Mouse (Mus musculus) hindbrain, embryonic 16.5 days (tissue): ENCODE measurements around the gene Hdhd5. TPM values are rescaled to one million over a fixed set of nuclear protein-coding genes. Genes with fewer than 3 reads are reported as not detected.

Experiments used
- ATAC-seq: fragments of 200-750 bp; cut with Nextera tagmentation; 2 replicates; pipeline ENCODE4 v1.8.0; 2017; ENCODE audit warnings: moderate TSS enrichment, moderate library complexity
- H3K27ac ChIP-seq: fragments of 300-500 bp; sonication (generic); 2 replicates; pipeline ENCODE4 v1.5.1; 2014; ENCODE audit warnings: low read depth, mild to moderate bottlenecking, control low read depth, low read length, moderate library complexity
- H3K27me3 ChIP-seq: fragments of 300-500 bp; sonication (generic); replicated peaks from 2 replicates; pipeline ENCODE4 v1.6.1; 2014; ENCODE audit warnings: low read length; ENCODE audit not compliant: control insufficient read depth, insufficient read depth
- H3K36me3 ChIP-seq: fragments of 300-500 bp; sonication (generic); 2 replicates; pipeline ENCODE4 v1.6.1; 2014; ENCODE audit warnings: mild to moderate bottlenecking, low read length, moderate library complexity, mixed read lengths; ENCODE audit not compliant: control insufficient read depth, insufficient read depth
- H3K4me1 ChIP-seq: fragments of 300-500 bp; sonication (generic); 2 replicates; pipeline ENCODE4 v1.6.1; 2014; ENCODE audit warnings: low read depth, low read length; ENCODE audit not compliant: control insufficient read depth, insufficient read depth
- H3K4me2 ChIP-seq: fragments of 300-500 bp; sonication (generic); 2 replicates; pipeline ENCODE4 v1.6.1; 2014; ENCODE audit warnings: mild to moderate bottlenecking, low read length, control low read depth, moderate library complexity
- H3K4me3 ChIP-seq: fragments of 300-500 bp; sonication (generic); 2 replicates; pipeline ENCODE4 v1.5.1; 2014; ENCODE audit warnings: mild to moderate bottlenecking, low read length, control low read depth, moderate library complexity
- H3K9ac ChIP-seq: fragments of 300-500 bp; sonication (generic); 2 replicates; pipeline ENCODE4 v1.6.1; 2014; ENCODE audit warnings: low read depth, mild to moderate bottlenecking, control low read depth, low read length, moderate library complexity
- H3K9me3 ChIP-seq: fragments of 300-500 bp; sonication (generic); 2 replicates; pipeline ENCODE4 v1.6.1; 2014; ENCODE audit warnings: mild to moderate bottlenecking, low read length, moderate library complexity; ENCODE audit not compliant: control insufficient read depth
- WGBS: fragments of 180-500 bp; shearing (Covaris S2); extraction: QIAGEN DNeasy Blood & Tissue Kit; methylation state at CpG from one replicate; pipeline ENCODE4 v1.1.7; 2014; 5-methylcytosine and 5-hydroxymethylcytosine counted together
- polyA plus RNA-seq: library from polyadenylated mRNA; unstranded; fragments of >200 nt; fragmentation: Nextera tagmentation; extraction: Ambion mirVana; gene quantifications from 2 replicates; pipeline ENCODE4 v1.2.1, GENCODE M21; 2015

Gene Hdhd5
- polyA plus RNA-seq, 1 experiment from 2014 or later = 16.6 TPM

DNA sequence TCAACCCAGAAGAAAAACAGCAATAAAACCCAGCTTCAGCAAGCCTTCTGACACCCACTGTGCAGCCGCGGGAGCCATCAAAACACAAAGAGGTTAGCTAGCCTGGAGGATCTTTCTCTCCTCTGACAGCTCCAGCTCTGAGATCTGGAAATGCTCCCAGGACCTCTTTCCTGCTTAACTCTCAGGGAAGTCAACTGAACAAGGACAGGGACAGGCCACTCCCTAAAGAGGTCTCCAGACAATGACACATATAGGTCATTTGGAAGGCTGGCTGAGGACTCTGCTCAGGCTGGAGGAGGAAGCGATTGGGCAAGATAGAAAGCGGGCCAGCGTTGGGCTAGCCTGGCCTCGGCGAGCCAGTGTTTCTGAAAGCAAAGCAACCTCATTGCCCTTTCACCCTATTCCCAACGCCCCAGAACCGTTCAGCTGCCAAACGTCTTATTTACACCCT, 8.7 kb upstream of the Hdhd5 start:
- peak overlapping the region; percentile 57; the same call in 1 of the 2 replicates for H3K27ac ChIP-seq
- H3K4me2 ChIP-seq = no peak overlapping the region; the same call in 1 of the 2 replicates
- no peaks in the 10 kb centered on the region for H3K27me3 ChIP-seq
- H3K9ac ChIP-seq = 0 out of 2 replicates have a peak overlapping the region, but pooled peaks have one; percentile 18
- H3K4me1 ChIP-seq = peaks cover 6% of the 10 kb centered on the region
- no peak overlapping the region for H3K4me3 ChIP-seq
- WGBS = 35% methylated on average over 10 of the region's 10 CpGs
- H3K9me3 ChIP-seq = no peaks in the 10 kb centered on the region
- no peaks in the 10 kb centered on the region for H3K36me3 ChIP-seq
- peak; percentile 25; the same call in 1 of the 2 replicates for ATAC-seq

DNA sequence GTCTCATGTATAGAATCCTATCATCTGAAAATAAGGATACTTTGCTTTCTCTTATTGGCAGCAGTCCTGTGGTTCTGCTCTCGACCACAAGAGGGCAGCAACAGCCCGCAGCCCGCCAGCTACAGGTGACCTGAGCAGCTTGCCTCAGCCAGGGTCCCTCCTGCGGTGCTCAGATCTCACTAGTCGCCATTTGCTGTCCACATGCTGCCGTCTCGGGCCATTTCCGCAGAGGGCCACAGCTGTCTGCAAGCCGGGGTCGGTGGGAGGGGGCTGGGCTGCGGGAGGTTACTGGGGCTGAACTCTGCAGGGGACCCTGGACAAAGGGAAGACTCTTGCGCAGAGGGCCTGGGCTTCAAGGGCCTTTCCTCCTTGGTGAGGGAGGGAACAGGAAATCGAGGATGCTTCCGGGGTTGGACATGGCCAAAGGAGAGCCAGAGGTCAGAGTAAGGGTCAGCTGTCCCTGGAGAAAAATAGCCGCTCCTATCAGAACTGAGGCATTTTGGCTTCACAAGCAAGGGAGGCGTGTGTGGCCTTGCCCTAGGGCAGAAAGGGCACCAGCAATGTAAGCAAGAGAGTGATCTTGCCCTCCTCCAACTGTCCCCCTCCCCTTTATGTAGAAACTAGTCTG, 8.1 kb upstream of the Hdhd5 start:
- Histone ChIP-seq H3K9me3 (no peaks in the 10 kb centered on the region), H3K27ac (peak overlapping the region; percentile 57), H3K27me3 (no peaks in the 10 kb centered on the region), H3K4me2 (peak overlapping the region; percentile 75), H3K36me3 (no peaks in the 10 kb centered on the region), H3K4me3 (peak overlapping the region; percentile 38), H3K4me1 (peaks cover 6% of the 10 kb centered on the region), H3K9ac (peak overlapping the region; percentile 64)
- ATAC-seq = peak; percentile 93
- whole genome bisulfite sequencing = 3% methylated on average over 16 of the region's 16 CpGs

DNA sequence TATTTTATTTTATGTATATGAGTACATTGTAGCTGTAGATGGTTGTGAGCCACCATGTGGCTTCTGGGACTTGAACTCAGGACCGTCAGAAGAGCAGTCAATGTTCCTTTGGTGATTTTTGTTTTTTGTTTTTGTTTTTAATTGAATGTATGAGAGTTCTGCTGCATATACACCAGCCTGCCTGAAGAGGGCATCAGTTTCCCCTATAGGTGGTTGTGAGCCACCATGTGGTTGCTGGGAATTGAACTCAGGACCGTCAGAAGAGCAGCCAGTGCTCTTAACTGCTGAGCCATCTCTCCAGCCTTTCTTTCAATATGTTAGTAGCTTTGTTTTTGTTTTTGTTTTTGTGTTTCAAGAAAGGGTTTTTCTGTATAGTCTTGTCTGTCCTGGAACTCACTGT, 5.2 kb upstream of the Hdhd5 start:
- H3K9me3 ChIP-seq = no peaks in the 10 kb centered on the region
- H3K9ac ChIP-seq = no peak overlapping the region
- no peak overlapping the region for H3K27ac ChIP-seq
- H3K4me2 ChIP-seq = no peak overlapping the region
- H3K4me1 ChIP-seq = peaks cover 10% of the 10 kb centered on the region
- H3K36me3 ChIP-seq = no peaks in the 10 kb centered on the region
- no peaks in the 10 kb centered on the region for H3K27me3 ChIP-seq
- no peak for ATAC-seq
- WGBS = 78% methylated on average over 2 of the region's 2 CpGs
- H3K4me3 ChIP-seq = no peak overlapping the region

DNA sequence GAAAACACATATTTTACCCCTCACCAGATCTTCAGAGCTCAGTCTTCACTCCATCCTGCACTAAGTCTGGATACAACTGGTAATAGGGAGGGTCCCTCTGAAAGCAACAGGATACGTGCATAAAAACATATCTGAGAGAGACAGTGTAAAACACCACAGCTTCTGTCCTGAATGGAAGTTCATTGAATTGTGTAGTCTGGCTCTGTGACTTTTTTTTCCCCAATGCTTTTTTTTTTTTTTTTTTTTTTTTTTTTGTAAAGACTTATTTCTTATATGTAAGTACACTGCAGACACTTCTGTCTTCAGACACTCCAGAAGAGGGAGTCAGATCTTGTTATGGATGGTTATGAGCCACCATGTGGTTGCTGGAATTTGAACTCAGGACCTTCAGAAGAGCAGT, 1.5 kb upstream of the Hdhd5 start:
- WGBS = 97% methylated on average over 1 of the region's 1 CpGs

DNA sequence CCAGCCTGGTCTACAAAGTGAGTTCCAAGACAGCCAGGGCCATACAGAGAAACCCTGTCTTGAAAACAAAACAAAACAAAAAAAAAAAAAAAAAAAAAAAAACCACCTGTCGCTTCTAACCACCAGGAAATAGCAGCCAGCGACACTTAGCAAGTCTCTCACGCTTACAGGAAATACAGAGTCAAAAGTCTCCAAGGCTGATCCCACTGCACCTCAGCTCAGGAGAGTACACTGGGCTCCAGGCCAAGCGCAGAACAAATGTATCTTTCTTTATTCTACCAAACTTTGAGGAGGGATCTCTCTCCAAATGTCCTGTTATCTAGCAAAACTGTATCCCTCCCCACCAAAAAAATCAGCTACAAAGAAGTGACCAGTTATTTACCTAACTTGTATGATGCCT, 2.0 kb downstream of the Hdhd5 start:
- Histone ChIP-seq H3K4me1 (peaks cover 24% of the 10 kb centered on the region), H3K4me2 (peak overlapping the region; percentile 62), H3K9me3 (no peaks in the 10 kb centered on the region), H3K27ac (peak overlapping the region; percentile 7; the same call in 1 of the 2 replicates), H3K4me3 (no peak overlapping the region), H3K27me3 (no peaks in the 10 kb centered on the region), H3K36me3 (no peaks in the 10 kb centered on the region), H3K9ac (no peak overlapping the region)
- no peak for ATAC-seq
- 76% methylated on average over 4 of the region's 4 CpGs for WGBS

More for the DNA sequence above, 1.5 kb upstream of the Hdhd5 start:
- Histone ChIP-seq H3K4me1 (peaks cover 24% of the 10 kb centered on the region), H3K4me3 (no peak overlapping the region), H3K9me3 (no peaks in the 10 kb centered on the region), H3K27ac (no peak overlapping the region), H3K27me3 (no peaks in the 10 kb centered on the region), H3K36me3 (no peaks in the 10 kb centered on the region), H3K4me2 (no peak overlapping the region), H3K9ac (no peak overlapping the region)
- no peak for ATAC-seq

DNA sequence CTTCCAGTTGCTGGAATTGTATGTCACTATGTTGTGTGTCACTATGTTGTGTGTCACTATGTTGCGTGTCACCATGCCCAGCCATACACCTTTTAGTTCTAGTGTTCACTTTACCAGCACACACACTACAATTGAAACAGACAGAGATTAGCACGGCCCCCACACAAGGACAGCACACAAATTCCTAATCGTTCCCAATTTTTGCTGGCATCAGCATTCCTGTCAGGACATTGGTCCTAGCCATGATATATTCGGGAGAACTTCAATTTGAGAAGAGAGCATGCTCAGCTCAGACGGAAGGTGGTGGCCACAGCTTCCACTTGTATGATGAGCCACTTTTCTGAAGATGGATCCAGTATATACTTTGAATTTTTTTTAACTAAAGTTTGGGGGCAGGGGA, 6.3 kb downstream of the Hdhd5 start:
- Histone ChIP-seq H3K4me3 (no peak overlapping the region), H3K36me3 (peaks cover 3% of the 10 kb centered on the region; the same call in 1 of the 2 replicates), H3K27me3 (no peaks in the 10 kb centered on the region), H3K27ac (no peak overlapping the region), H3K4me2 (no peak overlapping the region), H3K9me3 (no peaks in the 10 kb centered on the region), H3K9ac (no peak overlapping the region), H3K4me1 (peaks cover 12% of the 10 kb centered on the region)
- ATAC-seq = no peak
- WGBS = 92% methylated on average over 5 of the region's 5 CpGs

DNA sequence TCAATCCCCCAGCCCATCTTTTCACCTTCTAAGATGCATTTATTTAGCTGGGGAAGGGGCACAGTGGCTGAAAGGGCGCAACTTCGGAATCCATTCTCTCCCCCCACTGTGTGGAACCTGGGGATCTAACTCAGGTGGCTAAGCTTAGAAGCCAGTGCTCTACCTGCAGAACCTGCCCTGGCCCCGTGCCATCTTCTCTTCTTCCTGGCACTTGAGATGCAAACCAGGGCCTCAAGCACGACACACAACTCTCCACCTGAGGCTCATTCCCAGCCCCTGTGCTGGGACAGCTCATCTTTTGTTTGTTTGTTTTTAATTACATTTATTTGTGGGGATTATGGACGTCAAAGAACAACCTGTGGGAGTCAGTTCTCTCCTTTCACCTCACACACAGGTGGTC, 11.5 kb downstream of the Hdhd5 start:
- Histone ChIP-seq H3K36me3 (peaks cover 3% of the 10 kb centered on the region; the same call in 1 of the 2 replicates), H3K27ac (no peak overlapping the region), H3K9me3 (no peaks in the 10 kb centered on the region), H3K4me1 (no peaks in the 10 kb centered on the region), H3K4me2 (no peak overlapping the region), H3K9ac (no peak overlapping the region), H3K4me3 (no peak overlapping the region), H3K27me3 (no peaks in the 10 kb centered on the region)
- no peak for ATAC-seq
- WGBS = 93% methylated on average over 5 of the region's 5 CpGs

DNA sequence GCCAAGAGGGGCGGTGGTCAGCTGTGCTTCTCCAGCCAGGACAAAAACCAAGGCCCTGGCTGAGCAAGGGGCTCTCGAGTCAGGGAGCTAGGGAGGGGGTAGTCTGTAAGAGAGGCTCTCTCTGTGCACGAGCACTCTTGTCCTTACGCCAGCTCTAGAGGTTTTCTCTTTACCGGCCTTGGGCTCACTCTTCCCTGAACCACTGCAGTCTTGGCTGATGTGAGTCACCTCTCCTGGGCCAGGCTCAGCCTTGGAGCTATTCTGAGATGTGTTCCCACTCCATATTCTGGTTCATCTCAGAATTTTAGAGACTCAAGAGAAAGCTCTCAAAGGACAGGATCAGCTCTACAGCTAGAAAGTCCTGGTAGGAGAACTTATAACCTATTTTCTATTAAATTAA, 13.8 kb downstream of the Hdhd5 start:
- Histone ChIP-seq H3K27me3 (no peaks in the 10 kb centered on the region), H3K4me3 (no peak overlapping the region), H3K27ac (no peak overlapping the region), H3K4me2 (no peak overlapping the region), H3K36me3 (peaks cover 9% of the 10 kb centered on the region), H3K4me1 (no peaks in the 10 kb centered on the region), H3K9me3 (no peaks in the 10 kb centered on the region), H3K9ac (no peak overlapping the region)
- 85% methylated on average over 5 of the region's 5 CpGs for WGBS
- no peak; the same call in 1 of the 2 replicates for ATAC-seq

DNA sequence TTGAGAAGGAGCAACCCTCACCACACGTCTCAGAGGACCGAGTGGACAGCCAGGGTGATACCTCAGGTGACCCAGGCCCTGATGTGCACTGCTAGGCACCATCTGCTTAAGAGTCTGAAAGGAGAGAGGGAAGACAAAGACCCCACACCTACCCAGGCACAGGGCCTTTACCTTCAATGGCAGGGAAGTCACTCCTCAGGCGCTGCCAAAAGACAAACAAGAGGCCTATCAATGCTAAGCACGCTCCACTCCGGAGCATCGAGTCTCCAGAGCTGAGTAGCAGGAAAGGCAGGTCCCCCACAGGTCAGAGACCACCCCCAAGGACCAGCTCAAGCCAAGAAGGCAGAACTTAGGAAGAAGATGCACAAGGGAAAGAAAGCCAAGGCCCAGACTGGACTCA, 14.2 kb downstream of the Hdhd5 start:
- H3K27ac ChIP-seq = no peak overlapping the region
- H3K4me2 ChIP-seq = no peak overlapping the region
- H3K4me1 ChIP-seq = no peaks in the 10 kb centered on the region
- 93% methylated on average over 6 of the region's 6 CpGs for WGBS
- H3K36me3 ChIP-seq = peaks cover 9% of the 10 kb centered on the region
- no peaks in the 10 kb centered on the region for H3K27me3 ChIP-seq
- H3K4me3 ChIP-seq = no peak overlapping the region
- H3K9ac ChIP-seq = no peak overlapping the region
- H3K9me3 ChIP-seq = no peaks in the 10 kb centered on the region
- no peak for ATAC-seq
